Mouse (Mus musculus) naive thymus-derived CD4-positive, alpha-beta T cell, adult 2 months (primary cell): ENCODE results near the gene Parp6.

Experiments used
- DNase-seq: peaks from one replicate; pipeline ENCODE4 v3.0.0-alpha.2; 2011; ENCODE audit warnings: low read depth

The Parp6 gene

GRCm38 (mm10) chr9:59684020-59684419 lies 66.9 kb downstream of the Parp6 start:
- no peak for DNase-seq

- DNase-seq: no peak
Measured at GRCm38 (mm10) chr9:59687416-59688046, 70.4 kb downstream of the Parp6 start.

GRCm38 (mm10) chr9:59691635-59692094 lies 74.6 kb downstream of the Parp6 start:
- DNase-seq: no peak

- DNase-seq: no peak
Measured at GRCm38 (mm10) chr9:59692145-59692544, 75.1 kb downstream of the Parp6 start.

- DNase-seq: no peak
Measured at GRCm38 (mm10) chr9:59694571-59695450, 77.7 kb downstream of the Parp6 start.

- no peak for DNase-seq
Measured at GRCm38 (mm10) chr9:59695451-59695813, 78.3 kb downstream of the Parp6 start.

- DNase-seq: no peak
Measured at GRCm38 (mm10) chr9:59696381-59696780, 79.3 kb downstream of the Parp6 start.
